Mouse (Mus musculus) lung, embryonic 14.5 days (tissue): ENCODE data around the gene Entpd1. TPM values are rescaled to one million over a fixed set of nuclear protein-coding genes. Genes with fewer than 3 reads are reported as not detected.

Experiments
- ATAC-seq: fragments of 200-750 bp; cut with Nextera tagmentation; 2 replicates; pipeline ENCODE4 v1.8.0; 2017; ENCODE audit warnings: mild to moderate bottlenecking, moderate TSS enrichment, moderate library complexity; ENCODE audit not compliant: insufficient read depth
- DNase-seq: peaks from one replicate; pipeline ENCODE4 v3.0.0-alpha.2; 2015
- H3K27ac ChIP-seq: fragments of 300-500 bp; sonication (generic); 2 replicates; pipeline ENCODE4 v1.5.1; 2014; ENCODE audit warnings: low read depth, mild to moderate bottlenecking, moderate library complexity
- H3K27me3 ChIP-seq: fragments of 300-500 bp; sonication (generic); 2 replicates; pipeline ENCODE4 v1.6.1; 2014; ENCODE audit warnings: low read length, control low read depth; ENCODE audit not compliant: insufficient read depth
- H3K36me3 ChIP-seq: fragments of 300-500 bp; sonication (generic); 2 replicates; pipeline ENCODE4 v1.6.1; 2014; ENCODE audit warnings: control low read depth; ENCODE audit not compliant: insufficient read depth
- H3K4me1 ChIP-seq: fragments of 300-500 bp; sonication (generic); 2 replicates; pipeline ENCODE4 v1.6.1; 2014; ENCODE audit warnings: antibody characterized with exemption, control low read depth; ENCODE audit not compliant: insufficient read depth
- H3K4me2 ChIP-seq: fragments of 300-500 bp; sonication (generic); 2 replicates; pipeline ENCODE4 v1.6.1; 2014; ENCODE audit warnings: mild to moderate bottlenecking
- H3K4me3 ChIP-seq: fragments of 300-500 bp; sonication (generic); 2 replicates; pipeline ENCODE4 v1.5.1; 2014; ENCODE audit warnings: low read depth, low read length
- H3K9ac ChIP-seq: fragments of 300-500 bp; sonication (generic); 2 replicates; pipeline ENCODE4 v1.6.1; 2014
- H3K9me3 ChIP-seq: fragments of 300-500 bp; sonication (generic); 2 replicates; pipeline ENCODE4 v1.6.1; 2016; ENCODE audit warnings: low read depth, low read length, control low read depth
- CTCF ChIP-seq: IDR thresholded peaks from 2 replicates; pipeline ENCODE4 v1.5.1; 2016; ENCODE audit warnings: antibody characterized with exemption, low read depth
- WGBS: fragments of 180-500 bp; shearing (Covaris S2); extraction: QIAGEN DNeasy Blood & Tissue Kit; methylation state at CpG from one replicate; pipeline ENCODE4 v1.1.7; 2014; 5-methylcytosine and 5-hydroxymethylcytosine counted together
- polyA plus RNA-seq: library from polyadenylated mRNA; unstranded; fragments of >200 nt; fragmentation: Nextera tagmentation; extraction: Ambion mirVana; gene quantifications from 2 replicates; pipeline ENCODE4 v1.2.1, GENCODE M21; 2014

Entpd1 gene
- polyA plus RNA-seq, 1 experiment from 2014 or later, result 12.7 TPM

DNA sequence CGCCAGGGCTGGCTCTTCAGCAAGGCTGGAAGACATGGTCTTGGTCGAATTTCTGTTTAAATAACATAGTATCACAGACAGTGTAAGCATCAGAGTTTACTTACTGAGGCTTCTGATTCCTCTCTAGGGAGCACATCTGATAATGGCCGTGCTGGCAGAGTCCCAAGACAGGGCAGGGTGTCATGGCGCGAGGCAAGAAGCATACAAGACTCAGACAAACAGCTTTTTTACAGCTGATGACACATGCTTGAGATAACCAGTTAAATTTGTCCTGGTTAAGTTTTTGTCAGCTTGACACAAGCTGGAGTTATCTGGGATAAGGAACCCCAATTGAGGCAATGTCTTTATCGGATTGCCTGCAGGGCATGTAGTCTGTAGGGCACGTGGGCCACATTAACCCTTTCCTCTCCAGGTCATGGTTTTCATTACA is 157.2 kb downstream of the Entpd1 start:
- Histone ChIP-seq H3K4me3 (no peak overlapping the region), H3K9ac (no peak overlapping the region), H3K36me3 (no peaks in the 10 kb centered on the region), H3K4me2 (0 out of 2 replicates have a peak overlapping the region, but pooled peaks have one; percentile 7), H3K4me1 (no peaks in the 10 kb centered on the region), H3K9me3 (no peaks in the 10 kb centered on the region), H3K27me3 (no peaks in the 10 kb centered on the region), H3K27ac (peak overlapping the region; percentile 52; the same call in 1 of the 2 replicates)
- peak; percentile 84 for DNase-seq
- 7% methylated on average over 7 of the region's 7 CpGs for WGBS
- no peak for TF ChIP-seq CTCF
- ATAC-seq, result peak; percentile 83

DNA sequence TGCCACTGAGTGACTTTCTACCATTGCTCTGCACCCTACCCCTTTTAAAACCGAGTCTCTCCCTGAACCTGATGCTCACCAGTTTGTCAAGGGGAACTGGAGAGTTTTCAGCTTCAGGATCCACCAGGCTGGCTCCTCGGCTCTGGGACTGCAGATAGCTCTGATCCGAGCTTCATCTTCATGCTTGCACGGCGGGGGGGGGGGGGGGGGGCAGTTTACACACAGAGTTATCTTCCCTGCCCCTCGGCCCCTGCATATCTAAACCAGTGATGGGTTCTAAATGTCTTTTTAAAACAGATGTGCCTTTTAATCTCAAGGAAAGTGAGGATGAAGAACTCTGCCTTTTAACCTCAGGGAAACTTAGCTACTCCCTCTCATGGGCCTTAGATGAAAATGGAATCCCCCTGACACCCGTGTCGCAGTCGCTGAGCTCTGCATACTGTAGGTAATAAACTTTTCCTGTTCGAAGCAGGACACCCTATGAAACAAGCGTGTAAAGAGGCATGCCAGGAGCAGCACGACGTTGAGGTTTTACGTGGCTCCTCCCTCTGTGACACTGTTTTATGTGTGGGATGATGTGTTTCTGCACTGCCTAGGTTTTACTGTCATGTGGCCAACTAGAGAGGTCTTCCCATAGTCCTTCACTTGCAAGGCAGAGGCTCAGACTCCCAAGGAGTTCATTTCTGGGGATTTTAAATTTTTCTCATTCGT is 176.0 kb downstream of the Entpd1 start:
- Histone ChIP-seq H3K4me2 (no peak overlapping the region), H3K27ac (no peak overlapping the region), H3K9me3 (no peaks in the 10 kb centered on the region), H3K9ac (no peak overlapping the region), H3K27me3 (no peaks in the 10 kb centered on the region), H3K36me3 (no peaks in the 10 kb centered on the region), H3K4me3 (no peak overlapping the region), H3K4me1 (no peaks in the 10 kb centered on the region)
- ATAC-seq (no peak), DNase-seq (no peak)
- WGBS, result 52% methylated on average over 14 of the region's 15 CpGs
- no peak for TF ChIP-seq CTCF

DNA sequence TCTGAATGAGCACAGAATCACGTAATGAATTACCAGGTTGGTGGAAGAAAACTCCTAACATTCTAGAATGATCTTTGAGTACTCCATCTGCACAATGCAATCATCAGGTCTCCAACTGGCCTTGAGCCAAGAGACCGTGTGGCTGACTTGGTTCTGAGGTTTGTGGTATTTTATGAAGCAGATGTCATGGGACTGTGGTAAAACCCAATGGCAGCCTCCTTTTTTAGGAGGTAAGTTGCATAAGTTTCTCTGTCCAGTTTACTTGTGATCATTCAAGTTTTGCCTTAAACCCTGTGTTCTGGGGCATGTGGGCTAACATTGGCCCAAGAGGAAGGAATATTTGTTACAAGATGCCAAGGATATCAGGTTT is 176.5 kb downstream of the Entpd1 start:
- 61% methylated on average over 2 of the region's 2 CpGs for WGBS
- no peak overlapping the region for H3K9ac ChIP-seq
- no peaks in the 10 kb centered on the region for H3K27me3 ChIP-seq
- H3K4me2 ChIP-seq, result no peak overlapping the region
- no peak for ATAC-seq
- no peak for DNase-seq
- no peak overlapping the region for H3K27ac ChIP-seq
- H3K9me3 ChIP-seq, result no peaks in the 10 kb centered on the region
- no peaks in the 10 kb centered on the region for H3K4me1 ChIP-seq
- H3K36me3 ChIP-seq, result no peaks in the 10 kb centered on the region
- H3K4me3 ChIP-seq, result no peak overlapping the region
- no peak for TF ChIP-seq CTCF

Other genes with a start within 250 kb of the Entpd1 start
- 46.6 and 50.7 TPM in 2 replicates for gene Sorbs1, start 98.6 kb upstream of the Entpd1 start, polyA plus RNA-seq
- 70.1 TPM in 2 replicates for gene Aldh18a1, start 23.9 kb upstream of the Entpd1 start, polyA plus RNA-seq
- gene Tctn3, start 133 bp upstream of the Entpd1 start, polyA plus RNA-seq, result 10.4 and 11.2 TPM in 2 replicates
- not detected in 2 replicates for gene Cc2d2b, start 136.4 kb downstream of the Entpd1 start, polyA plus RNA-seq
- 13.0 TPM in 2 replicates for gene Ccnj, start 218.9 kb downstream of the Entpd1 start, polyA plus RNA-seq